Mouse (Mus musculus): ENCODE data around the gene Olfr972. TPM values are rescaled to one million over a fixed set of nuclear protein-coding genes. Genes with fewer than 3 reads are reported as not detected.

Olfr972 gene
- not detected in 2 replicates for polyA plus RNA-seq (2021; fragmentation: Nextera tagmentation)
- long read RNA-seq, experiment 1 = 0 reads
- long read RNA-seq, experiment 2 = 0 reads

GRCm38 (mm10) chr9:39866122-39866521 is at the start of gene Olfr972:
Gene Olfr972 (plus strand): TSS chr9:39866422.

GRCm38 (mm10) chr9:39836576-39836975 is 29.6 kb upstream of the Olfr972 start, which contains the start of gene Olfr971:
Gene Olfr971 (plus strand): TSS chr9:39836876.

GRCm38 (mm10) chr9:39907036-39907435 is 40.8 kb downstream of the Olfr972 start, which contains the start of gene Olfr229:
Gene Olfr229 (plus strand): TSS chr9:39907336.

Other genes with a start within 250 kb of the Olfr972 start
- gene Olfr960, start 245.0 kb upstream of the Olfr972 start, polyA plus RNA-seq (2021; fragmentation: Nextera tagmentation) = not detected in 2 replicates
- gene Olfr961, start 221.3 kb upstream of the Olfr972 start, polyA plus RNA-seq (2021; fragmentation: Nextera tagmentation) = not detected in 2 replicates
- gene Olfr963, start 199.2 kb upstream of the Olfr972 start, polyA plus RNA-seq (2021; fragmentation: Nextera tagmentation) = not detected in 2 replicates
- gene Olfr149, start 159.3 kb upstream of the Olfr972 start, polyA plus RNA-seq (2021; fragmentation: Nextera tagmentation) = not detected in 2 replicates
- gene Olfr965, start 155.1 kb upstream of the Olfr972 start, polyA plus RNA-seq (2021; fragmentation: Nextera tagmentation) = not detected in 2 replicates
- not detected in 2 replicates for gene Olfr150, start 135.4 kb upstream of the Olfr972 start, polyA plus RNA-seq (2021; fragmentation: Nextera tagmentation)
- gene Olfr967, start 120.2 kb upstream of the Olfr972 start, polyA plus RNA-seq (2021; fragmentation: Nextera tagmentation) = not detected in 2 replicates
- gene Olfr968, start 83.2 kb upstream of the Olfr972 start, polyA plus RNA-seq (2021; fragmentation: Nextera tagmentation) = not detected in 2 replicates
- not detected in 2 replicates for gene Olfr969, start 75.5 kb upstream of the Olfr972 start, polyA plus RNA-seq (2021; fragmentation: Nextera tagmentation)
- not detected in 2 replicates for gene Olfr970, start 57.6 kb upstream of the Olfr972 start, polyA plus RNA-seq (2021; fragmentation: Nextera tagmentation)
- not detected in 2 replicates for gene Olfr971, start 29.5 kb upstream of the Olfr972 start, polyA plus RNA-seq (2021; fragmentation: Nextera tagmentation)
- gene Olfr229, start 40.9 kb downstream of the Olfr972 start, polyA plus RNA-seq (2021; fragmentation: Nextera tagmentation) = not detected in 2 replicates
- not detected in 2 replicates for gene Olfr974, start 71.1 kb downstream of the Olfr972 start, polyA plus RNA-seq (2021; fragmentation: Nextera tagmentation)
- gene Olfr975, start 85.6 kb downstream of the Olfr972 start, polyA plus RNA-seq (2021; fragmentation: Nextera tagmentation) = not detected in 2 replicates
- gene Olfr976, start 94.7 kb downstream of the Olfr972 start, polyA plus RNA-seq (2021; fragmentation: Nextera tagmentation) = not detected in 2 replicates
- not detected in 2 replicates for gene Olfr978, start 125.7 kb downstream of the Olfr972 start, polyA plus RNA-seq (2021; fragmentation: Nextera tagmentation)
- not detected in 2 replicates for gene Olfr979, start 137.0 kb downstream of the Olfr972 start, polyA plus RNA-seq (2021; fragmentation: Nextera tagmentation)
- gene Olfr980, start 143.2 kb downstream of the Olfr972 start, polyA plus RNA-seq (2021; fragmentation: Nextera tagmentation) = not detected in 2 replicates
- gene Olfr981, start 155.0 kb downstream of the Olfr972 start, polyA plus RNA-seq (2021; fragmentation: Nextera tagmentation) = not detected in 2 replicates
- not detected in 2 replicates for gene Olfr982, start 207.4 kb downstream of the Olfr972 start, polyA plus RNA-seq (2021; fragmentation: Nextera tagmentation)
- not detected in 2 replicates for gene Olfr983, start 227.2 kb downstream of the Olfr972 start, polyA plus RNA-seq (2021; fragmentation: Nextera tagmentation)
- gene Olfr984, start 247.8 kb downstream of the Olfr972 start, polyA plus RNA-seq (2021; fragmentation: Nextera tagmentation) = not detected in 2 replicates

All from layer of hippocampus, adult 6 months (tissue).